Mouse (Mus musculus) Patski (cell line): ENCODE data around the gene Efcc1. TPM values are rescaled to one million over a fixed set of nuclear protein-coding genes. Genes with fewer than 3 reads are reported as not detected.

ENCODE experiments used
- ATAC-seq: fragments of 100-300 bp; one replicate; pipeline ENCODE4 v1.8.0; 2021
- CTCF ChIA-PET: fragments of 350-600 bp; sonication (Branson Sonifier 250); formaldehyde crosslinking; loops from one replicate; lab custom pipeline; 2022; ENCODE audit warnings: inconsistent platforms; lab: Charles Lee
- POLR2A ChIA-PET: fragments of 350-600 bp; sonication (Branson Sonifier 250); formaldehyde crosslinking; loops from one replicate; lab custom pipeline; 2022; ENCODE audit warnings: antibody characterized with exemption, inconsistent platforms; lab: Charles Lee
- DNase-seq: peaks from one replicate; pipeline ENCODE4 v3.0.0-alpha.2; 2011; ENCODE audit warnings: low read depth, low spot score
- H3K27me3 ChIP-seq: fragments of 371-371 bp; one replicate; pipeline ENCODE4 v1.5.1; 2021
- CTCF ChIP-seq: fragments of 100-300 bp; IDR thresholded peaks from one replicate; pipeline ENCODE4 v1.5.1; 2021
- in situ Hi-C: fragments of 300-500 bp; cut with MboI; formaldehyde crosslinking; loops from 3 replicates; pipeline ENCODE4 v1.11.1; 2018; ENCODE audit warnings: low pct_unique_long_range_greater_than_20kb, mixed read lengths
- polyA plus RNA-seq: library from polyadenylated mRNA; unstranded; gene quantifications from one replicate; pipeline ENCODE4 v1.2.3, GENCODE M21; 2021

Gene Efcc1
- polyA plus RNA-seq: 0.10 TPM

DNA sequence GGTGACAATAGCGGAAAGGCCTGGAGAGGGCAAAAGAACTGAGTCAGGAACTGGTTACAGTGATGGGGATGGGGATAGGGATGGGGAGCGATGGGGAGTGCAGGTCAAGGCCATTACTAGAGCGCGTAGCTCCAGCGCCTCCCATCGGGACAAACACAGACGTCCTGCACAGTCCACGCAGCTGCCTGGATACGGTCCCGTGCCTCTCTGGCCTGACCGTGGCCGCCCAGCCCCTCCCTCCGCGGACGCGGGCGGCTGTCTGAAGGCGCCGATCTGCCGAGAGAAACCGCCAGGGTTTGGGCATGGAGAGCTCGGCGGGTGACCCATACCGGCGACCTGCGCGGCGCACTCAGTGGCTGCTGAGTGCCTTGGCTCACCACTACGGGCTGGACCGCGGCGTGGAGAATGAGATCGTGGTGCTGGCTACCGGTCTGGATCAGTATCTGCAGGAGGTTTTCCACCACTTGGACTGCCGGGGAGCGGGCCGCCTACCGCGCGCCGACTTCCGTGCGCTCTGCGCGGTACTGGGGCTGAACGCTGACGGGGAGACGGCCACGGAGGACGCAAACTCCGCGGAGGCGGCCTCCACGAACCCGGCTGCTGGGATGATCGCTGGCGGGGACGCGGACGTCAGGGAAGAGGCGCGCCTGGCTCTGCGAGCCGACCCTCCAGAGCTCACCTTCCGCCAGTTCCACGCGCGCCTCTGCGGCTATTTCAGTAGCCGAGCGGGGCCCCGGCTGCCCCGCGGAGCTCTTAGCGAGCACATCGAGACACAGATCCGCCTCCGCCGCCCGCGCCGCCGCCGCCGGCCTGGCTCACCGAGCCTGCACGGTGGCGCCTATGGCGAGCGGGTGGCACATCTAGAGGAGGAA is at the start of gene Efcc1:
Gene Efcc1, plus strand, starts transcription at position 279 of the 872 bp plus-strand sequence.
- DNase-seq (no peak), ATAC-seq (no peak)
- in situ Hi-C loops: no loop called here
- ChIA-PET POLR2A (interaction anchor here (0.5 kb wide), 1 partner anchor 119 kb away, joined by 4 read pairs; no protein-coding TSS in a partner anchor), CTCF (no interaction called here)
- no peak for TF ChIP-seq CTCF
- H3K27me3 ChIP-seq: peaks cover 37% of the 10 kb centered on the region

DNA sequence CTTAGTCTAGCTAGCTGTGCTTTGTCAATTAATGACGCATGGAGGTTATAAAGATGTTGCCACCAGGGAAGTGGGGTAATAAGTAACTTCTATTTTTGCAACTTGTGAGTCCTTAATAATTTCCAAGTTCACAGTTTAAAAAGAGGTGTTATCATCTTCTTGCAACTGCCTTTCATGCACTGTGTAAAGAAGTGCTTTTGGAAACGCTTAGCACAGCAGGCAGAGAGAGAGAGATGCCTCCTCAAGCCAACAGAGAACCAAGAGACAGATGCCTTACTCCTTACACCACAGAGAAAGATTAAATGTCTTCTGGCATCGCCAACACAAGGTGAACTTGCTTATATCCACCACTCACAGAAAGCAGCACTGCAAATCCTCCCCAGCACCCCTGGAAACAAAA is 34.7 kb upstream of the Efcc1 start:
- ChIA-PET POLR2A (interaction anchor here (0.6 kb wide), 1 partner anchor 24 kb away, joined by 3 read pairs; no protein-coding TSS in a partner anchor), CTCF (no interaction called here)
- in situ Hi-C loops: no loop called here
- DNase-seq (no peak), ATAC-seq (no peak)
- TF ChIP-seq CTCF: no peak
- peaks cover 16% of the 10 kb centered on the region for H3K27me3 ChIP-seq

DNA sequence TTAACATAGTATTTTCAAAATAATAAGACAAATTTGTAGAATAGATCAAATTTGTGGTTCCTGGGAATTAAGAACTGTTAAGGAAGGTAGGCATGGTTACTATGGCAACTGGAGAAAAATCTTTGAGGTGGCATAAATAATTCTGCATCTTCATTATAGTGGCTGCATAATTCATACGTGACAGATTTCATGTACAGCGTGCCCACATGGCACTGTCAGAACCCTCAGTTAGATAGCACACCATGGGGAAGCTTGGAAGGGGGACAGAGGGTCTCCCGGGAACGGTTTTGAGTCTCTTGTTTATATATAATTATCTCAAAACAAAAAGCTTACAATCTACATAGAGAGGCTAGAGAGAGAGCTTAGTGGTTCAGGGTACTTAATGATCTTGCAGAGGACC is 34.1 kb upstream of the Efcc1 start:
- ChIA-PET CTCF (interaction anchor here (1.3 kb wide), 1 partner anchor 20 kb away, joined by 3 read pairs; no protein-coding TSS in a partner anchor), POLR2A (no interaction called here)
- H3K27me3 ChIP-seq: peaks cover 19% of the 10 kb centered on the region
- DNase-seq (no peak), ATAC-seq (no peak)
- TF ChIP-seq CTCF: no peak
- in situ Hi-C loops: no loop called here

DNA sequence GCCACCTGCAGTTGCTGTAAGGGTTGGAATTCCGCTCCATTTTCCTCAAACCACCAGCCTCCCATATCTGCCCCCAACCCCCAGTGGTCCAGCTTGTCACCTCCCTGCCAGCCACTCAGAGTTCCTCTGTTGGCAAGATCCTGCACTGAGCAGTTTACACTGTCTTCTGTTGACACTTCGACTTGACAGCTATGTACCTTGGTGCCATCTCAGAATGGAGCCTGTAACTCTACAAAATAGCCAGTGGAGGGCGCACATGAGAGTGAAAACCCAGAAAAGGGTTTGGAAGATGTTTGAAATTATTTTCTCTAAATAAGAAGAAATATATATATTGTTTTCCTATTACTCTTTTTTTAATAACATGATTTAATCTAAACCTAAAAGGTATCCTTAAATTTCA is 24.4 kb upstream of the Efcc1 start:
- peaks cover 9% of the 10 kb centered on the region for H3K27me3 ChIP-seq
- ChIA-PET POLR2A (no interaction called here), CTCF (no interaction called here)
- TF ChIP-seq CTCF: peak; percentile 50
- in situ Hi-C loops: no loop called here
- ATAC-seq: no peak
- no peak for DNase-seq

DNA sequence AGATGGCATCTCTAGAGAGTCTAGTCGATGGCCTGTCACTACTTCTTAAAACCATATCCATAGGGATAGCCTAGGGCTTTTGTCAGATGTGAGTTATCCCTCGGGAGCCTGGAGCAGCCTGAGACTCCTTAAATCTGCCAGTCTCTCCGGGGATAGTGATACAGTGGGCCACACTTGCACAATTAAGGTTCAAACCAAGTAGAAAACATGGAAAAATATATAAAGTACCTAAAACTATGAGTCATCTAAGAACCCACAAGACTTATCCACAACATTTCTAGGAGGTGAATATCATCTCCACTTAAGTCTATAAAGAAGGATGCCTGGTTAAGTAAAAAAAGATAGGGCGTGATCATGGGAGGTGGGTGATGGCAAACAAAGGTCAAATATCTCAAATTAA is 18.4 kb upstream of the Efcc1 start:
- CTCF ChIA-PET: interaction anchor here (2.0 kb wide), 1 partner anchor 11 kb away, joined by 5 read pairs; no protein-coding TSS in a partner anchor
- DNase-seq (no peak), ATAC-seq (no peak)
- POLR2A ChIA-PET: no interaction called here
- in situ Hi-C loops: no loop called here
- no peak for TF ChIP-seq CTCF
- no peaks in the 10 kb centered on the region for H3K27me3 ChIP-seq

DNA sequence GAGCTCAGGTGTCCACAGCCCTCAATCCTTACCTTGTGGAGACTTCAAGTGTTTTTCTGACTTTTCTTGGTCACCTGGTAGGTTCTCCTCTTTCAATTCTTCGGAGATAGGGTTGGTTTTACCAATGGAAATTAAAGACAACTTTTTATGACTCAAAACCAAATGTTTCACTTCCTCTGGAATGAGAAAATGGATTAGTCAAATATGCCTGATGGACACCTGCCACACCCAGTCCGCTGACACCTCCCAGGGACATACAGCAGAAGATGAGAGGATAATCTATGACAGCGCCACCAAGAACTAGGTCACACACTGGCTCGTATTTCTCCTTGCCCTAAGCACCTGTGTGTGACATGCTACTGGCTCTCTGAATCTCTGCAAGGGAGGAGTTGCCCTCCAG is 16.6 kb upstream of the Efcc1 start:
- ATAC-seq (no peak), DNase-seq (no peak)
- ChIA-PET CTCF (no interaction called here), POLR2A (no interaction called here)
- in situ Hi-C loops: no loop called here
- no peaks in the 10 kb centered on the region for H3K27me3 ChIP-seq
- no peak for TF ChIP-seq CTCF

DNA sequence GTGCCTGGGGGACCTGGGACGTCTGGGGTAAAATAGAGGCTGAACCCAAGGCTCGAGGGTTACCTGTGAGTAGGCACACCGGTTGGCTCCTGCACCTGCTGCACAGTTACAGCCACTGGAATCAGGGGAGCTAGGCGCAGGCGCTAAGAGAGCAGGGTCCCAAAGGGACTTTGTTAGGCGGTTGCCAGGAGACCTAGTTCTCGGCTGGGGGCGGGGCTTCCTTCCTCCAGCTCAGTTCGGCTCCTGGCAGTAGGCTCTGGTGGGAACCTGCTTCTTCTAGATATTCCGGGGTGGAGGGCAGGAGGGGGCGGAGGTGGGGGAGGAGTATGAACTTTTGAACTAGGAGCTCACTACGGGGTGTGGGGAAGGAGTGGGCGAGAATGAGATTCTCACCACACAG is 8.0 kb upstream of the Efcc1 start:
- no peak for ATAC-seq
- in situ Hi-C loops: no loop called here
- TF ChIP-seq CTCF: no peak
- POLR2A ChIA-PET: no interaction called here
- no peak for DNase-seq
- peaks cover under 1% of the 10 kb centered on the region for H3K27me3 ChIP-seq
- CTCF ChIA-PET: interaction anchor here (2.2 kb wide), 1 partner anchor 10 kb away, joined by 5 read pairs; no protein-coding TSS in a partner anchor

DNA sequence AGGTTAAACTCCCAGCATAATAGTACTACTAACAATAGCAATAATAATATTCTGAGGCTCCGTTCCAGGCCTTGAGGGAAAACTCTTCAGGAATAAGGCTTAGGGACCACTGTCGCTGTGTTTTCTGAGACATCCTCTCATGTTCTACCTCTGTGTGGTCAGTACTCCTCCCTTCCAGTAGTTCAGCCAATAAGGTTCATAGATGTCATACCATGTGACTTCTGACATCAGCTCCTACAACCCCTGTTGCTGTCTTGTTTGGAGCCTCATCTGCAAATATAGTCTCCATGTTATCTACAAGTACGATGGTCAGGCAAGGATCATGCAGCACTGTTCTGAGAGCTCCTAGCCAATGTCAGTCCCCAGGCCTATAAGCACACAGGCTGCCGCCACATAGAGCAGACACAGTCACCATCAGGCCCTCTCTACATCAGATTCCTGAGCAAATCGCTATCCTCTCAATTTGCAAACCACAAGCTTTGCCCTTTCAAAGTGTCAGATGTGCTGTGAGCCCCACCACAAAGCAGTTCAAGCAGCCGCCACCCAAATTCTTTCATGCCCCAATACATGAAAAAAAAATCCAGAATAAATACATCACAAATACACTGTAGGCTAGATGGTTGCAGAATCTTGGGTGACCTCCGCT is 5.3 kb upstream of the Efcc1 start:
- ATAC-seq: no peak
- peaks cover 15% of the 10 kb centered on the region for H3K27me3 ChIP-seq
- DNase-seq: no peak
- in situ Hi-C loops: no loop called here
- TF ChIP-seq CTCF: no peak
- ChIA-PET CTCF (no interaction called here), POLR2A (interaction anchor here (0.6 kb wide), 1 partner anchor 196 kb away, joined by 5 read pairs; no protein-coding TSS in a partner anchor)

DNA sequence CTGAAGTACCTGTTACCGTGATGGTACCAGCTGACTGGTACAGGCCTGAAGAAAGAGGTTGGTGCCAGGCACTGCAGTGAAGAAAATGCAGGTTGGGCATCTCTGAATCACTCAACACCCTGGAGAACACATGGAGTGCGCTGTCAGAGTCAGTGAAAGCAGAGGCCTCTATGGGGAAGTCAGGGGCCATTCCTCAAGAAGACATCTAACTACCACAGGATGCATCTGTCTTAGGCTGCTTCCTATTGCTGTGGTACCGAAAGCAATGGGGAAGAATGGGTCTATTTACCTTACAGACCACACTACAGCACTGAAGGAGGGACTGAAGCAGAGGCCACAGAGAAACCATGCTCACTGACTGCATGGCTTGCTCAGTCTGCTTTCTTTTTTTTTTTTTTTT is 2.6 kb upstream of the Efcc1 start:
- ChIA-PET CTCF (no interaction called here), POLR2A (no interaction called here)
- in situ Hi-C loops: no loop called here
- no peak for ATAC-seq
- TF ChIP-seq CTCF: no peak
- no peak for DNase-seq
- peaks cover 33% of the 10 kb centered on the region for H3K27me3 ChIP-seq

DNA sequence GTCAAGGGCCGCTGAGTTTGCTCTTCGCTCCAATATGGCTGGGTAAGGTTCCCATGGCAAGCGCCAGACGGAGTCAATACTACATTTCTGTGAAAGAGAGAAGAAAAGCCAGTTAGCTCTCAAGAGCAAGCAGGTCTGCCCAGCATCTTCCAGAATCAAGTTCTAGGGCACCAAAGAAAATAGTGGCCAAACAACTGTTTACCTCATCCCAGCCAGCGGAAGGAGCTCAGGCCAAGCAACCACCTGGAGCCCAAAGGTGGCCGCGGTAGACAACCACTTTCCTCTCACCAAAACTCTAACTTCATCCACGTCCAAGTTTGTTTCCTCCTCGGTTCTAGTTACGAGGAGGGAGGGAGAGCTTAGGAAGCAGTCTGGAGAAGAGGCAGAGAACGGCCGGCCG is 528 bp upstream of the Efcc1 start:
- in situ Hi-C loops: no loop called here
- peaks cover 33% of the 10 kb centered on the region for H3K27me3 ChIP-seq
- ChIA-PET CTCF (no interaction called here), POLR2A (no interaction called here)
- DNase-seq: no peak
- no peak for TF ChIP-seq CTCF
- no peak for ATAC-seq
